Mouse (Mus musculus) embryonic facial prominence, embryonic 12.5 days (tissue): ENCODE data around the gene Pgm3. TPM values are rescaled to one million over a fixed set of nuclear protein-coding genes. Genes with fewer than 3 reads are reported as not detected.

Experiments
- ATAC-seq: fragments of 200-750 bp; cut with Nextera tagmentation; 2 replicates; pipeline ENCODE4 v1.8.0; 2017; ENCODE audit not compliant: insufficient number of reproducible peaks, insufficient read depth, low FRiP score, low TSS enrichment
- H3K27ac ChIP-seq: fragments of 300-500 bp; sonication (generic); 2 replicates; pipeline ENCODE4 v1.5.1; 2016; ENCODE audit warnings: mild to moderate bottlenecking
- H3K27me3 ChIP-seq: fragments of 300-500 bp; sonication (generic); 2 replicates; pipeline ENCODE4 v1.6.1; 2016; ENCODE audit warnings: mild to moderate bottlenecking, moderate library complexity
- H3K36me3 ChIP-seq: fragments of 300-500 bp; sonication (generic); 2 replicates; pipeline ENCODE4 v1.6.1; 2016; ENCODE audit warnings: mild to moderate bottlenecking
- H3K4me1 ChIP-seq: fragments of 300-500 bp; sonication (generic); 2 replicates; pipeline ENCODE4 v1.6.1; 2016
- H3K4me2 ChIP-seq: fragments of 300-500 bp; sonication (generic); replicated peaks from 2 replicates; pipeline ENCODE4 v1.6.1; 2016; ENCODE audit warnings: mild to moderate bottlenecking, moderate library complexity
- H3K4me3 ChIP-seq: fragments of 300-500 bp; sonication (generic); 2 replicates; pipeline ENCODE4 v1.5.1; 2016; ENCODE audit warnings: mild to moderate bottlenecking
- H3K9ac ChIP-seq: fragments of 300-500 bp; sonication (generic); 2 replicates; pipeline ENCODE4 v1.6.1; 2016; ENCODE audit warnings: mild to moderate bottlenecking, moderate library complexity
- H3K9me3 ChIP-seq: fragments of 300-500 bp; sonication (generic); 2 replicates; pipeline ENCODE4 v1.6.1; 2016; ENCODE audit warnings: mild to moderate bottlenecking, moderate library complexity
- WGBS: fragments of 180-500 bp; shearing (Covaris S2); methylation state at CpG from one replicate; pipeline ENCODE4 v1.1.7; 2016; 5-methylcytosine and 5-hydroxymethylcytosine counted together
- polyA plus RNA-seq: library from polyadenylated mRNA; unstranded; fragments of >200 nt; fragmentation: Nextera tagmentation; extraction: Ambion mirVana; gene quantifications from 2 replicates; pipeline ENCODE4 v1.2.1, GENCODE M21; 2016

Gene Pgm3
- polyA plus RNA-seq, 1 experiment from 2014 or later = 38.1 TPM

GRCm38 (mm10) chr9:86554641-86555040 lies 17.0 kb downstream of the Pgm3 start:
- H3K27ac ChIP-seq = no peak overlapping the region
- no peaks in the 10 kb centered on the region for H3K27me3 ChIP-seq
- H3K9me3 ChIP-seq = no peaks in the 10 kb centered on the region
- H3K36me3 ChIP-seq = peaks cover 64% of the 10 kb centered on the region
- no peak overlapping the region for H3K4me3 ChIP-seq
- no peak overlapping the region for H3K9ac ChIP-seq
- no peak for ATAC-seq
- H3K4me2 ChIP-seq = no peak overlapping the region
- H3K4me1 ChIP-seq = no peaks in the 10 kb centered on the region
- 94% methylated on average over 4 of the region's 4 CpGs for WGBS

- Histone ChIP-seq H3K27ac (no peak overlapping the region), H3K9ac (no peak overlapping the region), H3K4me1 (no peaks in the 10 kb centered on the region), H3K4me2 (no peak overlapping the region), H3K27me3 (no peaks in the 10 kb centered on the region), H3K9me3 (no peaks in the 10 kb centered on the region), H3K4me3 (no peak overlapping the region), H3K36me3 (peaks cover 61% of the 10 kb centered on the region)
- ATAC-seq = no peak
- WGBS = 80% methylated on average over 9 of the region's 9 CpGs
These were observed 17.8 kb downstream of the Pgm3 start for GRCm38 (mm10) chr9:86553886-86554285.

GRCm38 (mm10) chr9:86550717-86551116 lies 20.9 kb downstream of the Pgm3 start:
- Histone ChIP-seq H3K9me3 (no peaks in the 10 kb centered on the region), H3K36me3 (peaks cover 49% of the 10 kb centered on the region)
- 89% methylated on average over 3 of the region's 3 CpGs for WGBS

GRCm38 (mm10) chr9:86549637-86550162 lies 21.9 kb downstream of the Pgm3 start:
- Histone ChIP-seq H3K27me3 (no peaks in the 10 kb centered on the region), H3K4me1 (no peaks in the 10 kb centered on the region), H3K27ac (no peak overlapping the region), H3K4me2 (no peak overlapping the region), H3K9me3 (no peaks in the 10 kb centered on the region), H3K9ac (no peak overlapping the region), H3K36me3 (peaks cover 45% of the 10 kb centered on the region), H3K4me3 (no peak overlapping the region)
- no peak for ATAC-seq
- 85% methylated on average over 5 of the region's 5 CpGs for WGBS

More at GRCm38 (mm10) chr9:86550717-86551116, 20.9 kb downstream of the Pgm3 start:
- no peaks in the 10 kb centered on the region for H3K27me3 ChIP-seq
- no peak overlapping the region for H3K9ac ChIP-seq
- H3K27ac ChIP-seq = no peak overlapping the region
- H3K4me2 ChIP-seq = no peak overlapping the region
- no peak overlapping the region for H3K4me3 ChIP-seq
- no peaks in the 10 kb centered on the region for H3K4me1 ChIP-seq
- no peak for ATAC-seq

DNA sequence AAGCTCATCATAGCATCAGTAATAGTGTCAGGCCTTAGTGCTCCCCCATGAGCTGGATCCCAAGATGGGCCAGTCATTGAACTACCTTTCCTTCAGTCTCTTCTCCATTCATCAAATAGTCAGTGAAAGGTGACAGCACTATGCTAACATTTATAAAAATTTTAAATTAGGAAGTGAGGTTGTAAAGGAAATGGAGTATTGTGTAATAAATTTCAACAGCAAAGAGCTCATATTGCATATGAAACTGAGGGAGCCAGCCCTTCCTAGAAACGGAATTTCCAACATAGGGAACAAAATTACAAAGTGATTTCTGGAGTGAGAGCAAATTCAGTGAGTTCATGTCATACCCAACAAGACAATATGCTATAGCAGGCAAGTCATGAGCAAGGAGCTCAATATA lies 27.1 kb downstream of the Pgm3 start:
- WGBS = 83% methylated on average over 1 of the region's 1 CpGs

DNA sequence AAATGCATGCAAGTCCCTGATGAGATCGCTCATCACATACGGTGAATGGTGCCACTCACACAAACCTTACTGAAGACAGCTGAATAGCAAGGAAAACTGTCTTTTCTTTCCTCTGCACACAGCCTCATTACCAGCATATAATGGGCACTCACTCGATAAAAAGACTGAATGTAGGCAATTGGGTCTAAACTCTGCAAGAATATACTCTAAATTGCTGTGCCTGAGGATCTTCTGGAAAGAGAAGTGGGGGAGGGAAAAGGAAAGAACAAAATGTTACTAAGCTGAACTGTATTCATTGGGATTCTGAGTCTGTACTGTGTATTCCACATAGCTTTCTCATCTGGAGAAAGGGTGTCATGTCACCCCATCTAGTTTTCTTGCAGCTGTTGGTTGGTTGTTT lies 28.2 kb downstream of the Pgm3 start:
- WGBS = 89% methylated on average over 3 of the region's 3 CpGs
- no peak for ATAC-seq

More for the DNA sequence above, 27.1 kb downstream of the Pgm3 start:
- peaks cover 42% of the 10 kb centered on the region for H3K36me3 ChIP-seq
- H3K9ac ChIP-seq = no peak overlapping the region
- no peaks in the 10 kb centered on the region for H3K27me3 ChIP-seq
- H3K4me1 ChIP-seq = no peaks in the 10 kb centered on the region
- no peak overlapping the region for H3K4me3 ChIP-seq
- H3K4me2 ChIP-seq = no peak overlapping the region
- no peak for ATAC-seq
- H3K27ac ChIP-seq = no peak overlapping the region
- H3K9me3 ChIP-seq = no peaks in the 10 kb centered on the region

GRCm38 (mm10) chr9:86534071-86534470 lies 37.6 kb downstream of the Pgm3 start:
- 88% methylated on average over 5 of the region's 5 CpGs for WGBS
- H3K4me1 ChIP-seq = no peaks in the 10 kb centered on the region
- peaks cover 12% of the 10 kb centered on the region for H3K36me3 ChIP-seq
- H3K9me3 ChIP-seq = no peaks in the 10 kb centered on the region
- no peak overlapping the region for H3K4me3 ChIP-seq
- H3K9ac ChIP-seq = no peak overlapping the region
- H3K27ac ChIP-seq = no peak overlapping the region
- no peak for ATAC-seq
- H3K27me3 ChIP-seq = no peaks in the 10 kb centered on the region
- H3K4me2 ChIP-seq = no peak overlapping the region

More for the DNA sequence above, 28.2 kb downstream of the Pgm3 start:
- H3K9ac ChIP-seq = no peak overlapping the region
- no peak overlapping the region for H3K4me3 ChIP-seq
- H3K27ac ChIP-seq = no peak overlapping the region
- H3K4me1 ChIP-seq = no peaks in the 10 kb centered on the region
- no peaks in the 10 kb centered on the region for H3K27me3 ChIP-seq
- peaks cover 34% of the 10 kb centered on the region for H3K36me3 ChIP-seq
- no peaks in the 10 kb centered on the region for H3K9me3 ChIP-seq
- H3K4me2 ChIP-seq = no peak overlapping the region

GRCm38 (mm10) chr9:86525600-86525999 lies 46.0 kb downstream of the Pgm3 start:
- H3K9me3 ChIP-seq = no peaks in the 10 kb centered on the region
- no peak for ATAC-seq
- 35% methylated on average over 2 of the region's 2 CpGs for WGBS

GRCm38 (mm10) chr9:86522335-86522734 lies 49.3 kb downstream of the Pgm3 start:
- no peak overlapping the region for H3K9ac ChIP-seq
- H3K9me3 ChIP-seq = no peaks in the 10 kb centered on the region
- H3K4me2 ChIP-seq = no peak overlapping the region
- no peak overlapping the region for H3K4me3 ChIP-seq
- H3K4me1 ChIP-seq = no peaks in the 10 kb centered on the region
- H3K36me3 ChIP-seq = peaks cover 17% of the 10 kb centered on the region
- H3K27ac ChIP-seq = no peak overlapping the region
- ATAC-seq = no peak
- H3K27me3 ChIP-seq = no peaks in the 10 kb centered on the region

More at GRCm38 (mm10) chr9:86525600-86525999, 46.0 kb downstream of the Pgm3 start:
- Histone ChIP-seq H3K27me3 (no peaks in the 10 kb centered on the region), H3K36me3 (peaks cover 18% of the 10 kb centered on the region), H3K4me1 (no peaks in the 10 kb centered on the region), H3K27ac (no peak overlapping the region), H3K4me3 (no peak overlapping the region), H3K9ac (no peak overlapping the region), H3K4me2 (no peak overlapping the region)

DNA sequence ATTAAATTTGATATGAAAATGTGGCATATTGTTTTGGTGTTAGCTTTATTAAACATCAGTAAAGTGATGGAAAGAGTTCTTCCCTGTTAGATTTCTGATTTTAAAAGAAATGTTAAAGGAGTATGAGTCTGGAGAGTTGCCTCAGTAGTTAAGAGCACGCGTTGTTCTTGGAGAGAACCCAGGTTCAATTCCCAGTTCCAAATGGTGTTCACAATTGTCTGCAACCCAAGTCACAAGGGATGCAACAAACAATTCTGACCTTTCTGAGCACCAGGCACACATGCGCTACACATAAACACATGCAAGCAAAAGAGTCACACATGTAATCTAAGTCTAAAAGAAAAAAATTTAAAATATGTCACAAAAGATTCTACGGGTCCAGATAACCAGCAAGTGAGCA lies 56.8 kb downstream of the Pgm3 start:
- no peak overlapping the region for H3K9ac ChIP-seq
- no peaks in the 10 kb centered on the region for H3K9me3 ChIP-seq
- ATAC-seq = no peak
- 95% methylated on average over 4 of the region's 4 CpGs for WGBS
- no peak overlapping the region for H3K4me2 ChIP-seq
- no peaks in the 10 kb centered on the region for H3K27me3 ChIP-seq
- no peaks in the 10 kb centered on the region for H3K4me1 ChIP-seq
- H3K4me3 ChIP-seq = no peak overlapping the region
- H3K36me3 ChIP-seq = peaks cover 18% of the 10 kb centered on the region
- no peak overlapping the region for H3K27ac ChIP-seq

DNA sequence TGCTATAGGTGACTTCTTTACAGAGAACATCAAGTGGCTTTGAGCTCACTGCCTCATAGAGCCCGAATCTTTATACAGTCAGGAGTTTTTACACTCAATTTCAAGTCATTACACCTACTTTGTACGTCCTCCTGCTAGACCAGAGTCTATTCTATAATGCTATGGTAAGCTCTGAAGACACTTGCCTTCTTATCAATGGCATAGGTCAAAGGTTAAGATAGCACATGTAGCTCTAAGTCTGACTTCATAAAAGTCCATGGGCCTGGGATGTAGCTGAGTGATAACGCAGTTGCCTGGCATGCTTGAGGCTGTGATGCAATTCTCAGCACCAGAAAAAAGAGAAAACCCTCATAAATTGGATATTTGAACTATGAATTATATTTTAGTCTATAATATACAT lies 57.3 kb downstream of the Pgm3 start:
- WGBS = 90% methylated on average over 3 of the region's 3 CpGs
- no peak overlapping the region for H3K27ac ChIP-seq
- no peak overlapping the region for H3K4me2 ChIP-seq
- H3K27me3 ChIP-seq = no peaks in the 10 kb centered on the region
- H3K4me3 ChIP-seq = no peak overlapping the region
- ATAC-seq = no peak
- peaks cover 18% of the 10 kb centered on the region for H3K36me3 ChIP-seq
- no peak overlapping the region for H3K9ac ChIP-seq
- H3K4me1 ChIP-seq = no peaks in the 10 kb centered on the region
- H3K9me3 ChIP-seq = no peaks in the 10 kb centered on the region

DNA sequence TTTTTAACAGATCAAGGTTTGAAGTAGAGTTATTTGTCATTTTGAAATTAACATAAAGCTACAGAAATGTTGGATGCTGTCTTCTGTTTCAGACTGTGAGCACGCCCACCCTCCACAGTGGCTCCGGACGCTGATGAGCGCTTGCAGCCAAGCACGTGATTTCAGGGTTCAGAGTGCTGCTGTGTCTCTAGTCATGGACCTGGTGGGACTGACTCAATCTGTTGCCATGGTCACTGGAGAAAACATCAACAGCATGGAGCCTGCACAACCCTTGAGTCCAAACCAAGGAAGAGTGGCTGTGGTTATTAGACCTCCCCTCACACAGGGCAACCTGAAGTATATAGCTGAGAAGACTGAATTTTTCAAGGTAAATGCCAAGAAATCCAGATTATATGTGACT lies 57.9 kb downstream of the Pgm3 start:
- Histone ChIP-seq H3K27ac (no peak overlapping the region), H3K4me3 (no peak overlapping the region), H3K4me2 (no peak overlapping the region), H3K9me3 (no peaks in the 10 kb centered on the region), H3K36me3 (peaks cover 18% of the 10 kb centered on the region), H3K4me1 (no peaks in the 10 kb centered on the region), H3K27me3 (no peaks in the 10 kb centered on the region), H3K9ac (no peak overlapping the region)
- 88% methylated on average over 5 of the region's 5 CpGs for WGBS
- no peak for ATAC-seq

GRCm38 (mm10) chr9:86507437-86507836 lies 64.2 kb downstream of the Pgm3 start:
- no peak overlapping the region for H3K4me2 ChIP-seq
- H3K9me3 ChIP-seq = no peaks in the 10 kb centered on the region
- no peak overlapping the region for H3K4me3 ChIP-seq
- ATAC-seq = no peak
- no peak overlapping the region for H3K27ac ChIP-seq
- no peaks in the 10 kb centered on the region for H3K27me3 ChIP-seq
- H3K4me1 ChIP-seq = no peaks in the 10 kb centered on the region
- WGBS = 84% methylated on average over 4 of the region's 4 CpGs
- no peak overlapping the region for H3K9ac ChIP-seq
- H3K36me3 ChIP-seq = no peaks in the 10 kb centered on the region; the same call in 1 of the 2 replicates
